Mouse (Mus musculus) embryo, embryonic 9.5 days (tissue): ENCODE measurements at regions not wholly inside any gene's neighbourhood (a gene's known extent, or its start where the extent isn't known, plus 50 kb on each side); places are given as distances from the start of the nearest gene placed in this dataset.

Experiments used
- DNase-seq: peaks from one replicate; pipeline ENCODE4 v3.0.0-alpha.2; 2017; ENCODE audit errors: extremely low spot score

DNA sequence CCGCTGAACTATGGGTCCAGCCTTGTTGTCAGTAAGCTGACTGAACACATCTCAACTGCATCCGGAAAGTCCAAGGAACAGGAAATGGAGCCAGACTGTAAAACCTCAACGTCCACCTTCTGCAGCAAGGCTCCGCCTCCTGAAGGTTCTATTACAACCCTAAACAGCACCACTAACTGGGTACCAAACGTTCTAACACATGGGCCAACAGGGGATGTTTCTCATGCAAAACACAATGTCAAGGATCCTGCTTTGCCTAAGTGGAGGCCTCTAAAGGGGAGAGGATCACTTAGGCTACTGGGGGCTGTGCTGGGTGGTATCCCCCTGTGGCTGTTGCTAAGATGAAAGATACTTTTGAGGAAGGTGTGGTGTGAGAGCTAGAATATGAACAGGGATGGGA lies 51.0 kb upstream of the Stt3b start:
- DNase-seq, result no peak

DNA sequence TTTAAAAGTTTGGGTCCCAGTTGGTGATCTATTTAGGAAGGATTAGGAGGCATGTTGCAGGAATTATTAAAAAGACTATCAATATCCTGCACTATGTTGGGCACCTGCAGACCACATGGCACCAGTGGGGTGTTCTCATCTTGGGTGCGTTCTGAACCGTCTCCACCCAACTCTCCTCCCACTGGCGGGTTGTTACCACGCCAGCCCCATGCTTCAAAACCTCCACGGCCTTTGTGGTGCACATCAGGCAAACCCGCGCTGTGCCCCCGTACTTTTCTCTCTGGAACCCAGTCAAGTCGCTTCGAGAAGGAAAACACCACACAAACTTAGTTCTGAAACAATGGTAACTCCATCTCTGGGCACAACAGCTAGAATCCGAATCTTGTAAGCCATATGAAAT lies 51.7 kb upstream of the Stt3b start:
- no peak for DNase-seq

DNA sequence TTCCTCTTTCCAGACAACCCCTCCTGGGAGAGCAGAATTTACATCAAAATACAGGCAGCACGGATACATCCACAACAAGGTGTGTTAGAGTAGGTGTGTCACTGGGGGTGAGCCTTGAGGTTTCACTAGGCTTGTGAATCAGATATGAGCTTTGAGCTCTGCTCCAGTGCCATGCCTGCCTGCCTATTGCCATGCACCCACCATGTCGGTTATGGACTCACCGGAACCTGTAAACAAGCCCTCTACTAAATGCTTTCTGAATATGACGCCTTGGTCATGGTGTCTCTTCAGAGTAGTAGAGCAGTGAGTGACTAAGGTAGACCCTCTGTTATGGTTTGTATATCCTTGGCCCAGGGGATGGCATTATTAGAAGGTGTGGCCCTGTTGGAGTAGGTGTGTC lies 52.3 kb upstream of the Stt3b start:
- no peak for DNase-seq

DNA sequence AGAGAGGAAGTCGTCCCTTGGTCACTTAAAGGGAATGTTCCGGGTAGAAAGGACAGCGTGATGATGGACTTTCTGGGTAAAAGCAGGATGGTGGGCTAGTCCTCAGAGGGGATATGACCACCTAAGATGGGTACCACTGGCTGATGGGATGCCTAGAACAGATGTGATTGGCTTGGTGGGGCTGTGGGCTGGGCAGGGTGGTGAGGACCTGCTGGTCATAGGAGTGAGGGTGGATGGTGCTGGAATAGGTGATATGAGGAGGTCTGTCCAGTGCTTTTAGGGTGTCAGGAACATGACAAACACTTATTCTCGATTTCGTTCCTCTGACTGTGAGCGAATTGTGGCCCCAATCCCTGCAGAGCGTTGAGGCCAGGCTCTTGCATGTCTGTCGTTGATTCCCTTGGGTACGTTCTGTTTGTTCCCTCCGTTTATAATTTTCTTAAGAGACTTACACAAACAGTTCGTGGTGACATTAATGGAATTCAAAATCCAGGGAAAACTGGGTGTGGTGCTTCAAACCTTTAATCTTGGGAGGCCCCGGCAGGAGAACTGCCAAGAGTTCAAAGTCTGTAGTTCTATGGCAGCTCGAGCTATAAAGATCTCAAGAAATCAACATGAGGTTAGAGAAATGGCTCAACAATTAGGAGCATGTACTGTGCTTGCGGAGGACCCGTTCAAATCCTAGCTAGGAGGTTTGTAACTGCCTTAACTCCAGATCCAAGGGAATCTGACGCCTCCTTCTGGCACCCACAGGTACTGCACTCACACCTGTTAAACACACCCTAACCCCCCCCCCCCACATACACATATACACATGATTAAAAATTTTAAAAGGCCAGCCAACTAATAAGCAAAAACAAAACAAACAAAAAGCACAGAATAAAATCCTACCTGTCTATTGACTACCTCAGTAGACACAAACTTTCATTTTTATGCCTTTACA lies 55.0 kb upstream of the Stt3b start:
- no peak for DNase-seq

DNA sequence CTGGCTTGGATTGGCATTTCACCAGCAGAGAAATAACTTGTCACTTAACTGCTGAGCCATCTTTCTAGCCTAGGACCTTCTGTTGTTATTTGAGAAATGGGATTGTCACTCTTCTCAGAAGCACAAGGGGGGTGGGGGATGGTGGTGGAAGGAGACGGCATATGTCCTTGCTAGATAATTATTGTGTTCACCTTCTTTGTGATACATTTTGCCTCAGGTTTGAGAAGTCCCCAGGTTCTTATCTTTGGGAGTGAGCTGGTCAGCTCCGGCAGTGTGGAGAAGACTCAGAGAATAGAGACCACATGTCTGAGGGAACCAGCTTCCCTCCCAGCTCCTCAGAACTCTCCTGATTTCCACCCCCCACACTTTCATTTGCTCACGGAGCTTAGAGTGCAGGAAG lies 57.6 kb upstream of the Stt3b start:
- DNase-seq, result no peak

DNA sequence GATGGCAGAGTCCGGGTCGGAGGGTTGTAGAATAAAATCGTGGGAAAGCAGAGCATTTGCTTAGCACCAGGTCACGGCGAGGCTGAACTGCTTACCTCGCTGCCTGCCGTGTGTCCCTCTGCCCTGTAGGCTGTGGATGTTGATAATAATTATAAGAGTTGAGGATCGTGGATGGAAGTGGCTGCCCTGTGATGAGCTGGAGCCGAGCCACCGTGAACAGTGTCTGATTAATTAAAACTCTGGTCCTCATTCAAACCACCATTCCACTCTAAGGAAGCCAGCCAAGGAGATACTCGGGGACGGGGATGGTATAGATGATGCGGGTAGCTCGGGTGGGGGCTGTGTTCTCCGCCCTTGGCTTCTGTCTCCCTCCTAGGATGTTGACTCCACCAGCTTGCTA lies 70.1 kb upstream of the Stt3b start:
- DNase-seq, result no peak

DNA sequence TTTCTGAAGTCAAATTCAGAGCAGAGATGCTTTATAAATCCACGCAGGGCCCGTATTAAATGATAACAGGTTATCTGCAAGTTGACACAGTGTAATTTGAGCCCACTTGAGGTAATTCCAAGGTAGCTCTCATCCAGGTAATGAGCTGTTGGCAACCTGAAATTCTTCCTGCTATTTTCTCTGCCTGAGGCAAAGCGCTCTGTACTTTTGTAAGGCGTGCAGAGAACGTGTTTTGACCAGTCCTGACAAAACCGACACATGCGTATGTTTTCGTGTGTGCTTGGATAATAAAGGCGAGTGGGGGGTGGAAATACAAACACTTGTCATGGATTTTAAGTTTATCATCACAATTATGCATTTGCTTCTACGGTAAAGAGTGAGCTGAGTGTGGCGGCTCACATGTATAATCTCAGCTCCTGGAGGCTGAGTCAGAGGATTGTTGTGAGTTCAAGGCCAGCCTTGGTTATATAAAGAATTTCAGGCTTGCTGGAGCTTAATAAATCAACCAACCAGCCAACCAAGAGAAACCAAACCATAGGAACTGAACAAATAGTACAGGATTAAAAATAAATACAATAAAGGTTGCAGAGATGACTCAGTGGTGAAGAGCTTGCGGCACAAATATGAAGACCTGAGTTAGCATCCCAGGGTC lies 72.7 kb upstream of the Stt3b start:
- DNase-seq, result no peak

DNA sequence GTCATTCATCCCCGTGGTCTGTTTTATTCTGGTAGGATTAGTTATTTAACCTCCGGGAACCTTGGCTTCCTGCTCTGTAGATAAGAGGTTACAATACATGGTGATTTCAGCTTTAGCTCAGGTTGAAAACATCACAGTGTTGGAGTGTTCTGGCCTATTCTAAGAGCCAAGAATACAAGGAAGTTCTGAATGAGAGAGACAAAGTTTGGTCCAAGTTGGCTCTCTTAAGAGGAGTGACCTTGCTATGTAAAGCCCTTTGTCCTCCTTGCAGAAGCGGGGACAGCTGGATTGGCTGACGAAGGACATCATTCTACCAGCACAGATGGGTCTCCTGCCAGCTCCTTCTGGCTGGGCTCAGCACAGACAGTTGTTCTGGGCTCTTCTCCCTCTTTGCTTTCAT lies 73.7 kb upstream of the Stt3b start:
- DNase-seq, result no peak

DNA sequence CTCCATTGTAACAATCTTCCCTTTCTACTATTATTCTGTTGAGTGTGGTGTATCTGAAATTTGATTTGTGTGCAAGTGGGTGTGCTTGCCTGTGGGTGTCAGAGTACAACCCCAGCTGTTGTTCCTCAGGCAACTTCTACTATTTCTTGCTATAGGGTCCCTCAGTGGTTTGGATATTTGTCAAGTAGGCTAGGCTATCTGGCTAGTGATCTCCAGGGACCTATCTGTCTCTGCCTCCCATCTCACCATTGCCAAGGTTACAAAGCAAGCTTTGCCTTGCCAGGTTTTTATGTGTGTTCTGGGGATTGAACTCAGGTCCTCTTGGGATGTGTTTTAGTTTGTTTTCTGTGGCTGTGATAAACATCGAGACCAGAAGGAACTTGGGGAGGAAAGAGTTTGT lies 74.1 kb upstream of the Stt3b start:
- no peak for DNase-seq

DNA sequence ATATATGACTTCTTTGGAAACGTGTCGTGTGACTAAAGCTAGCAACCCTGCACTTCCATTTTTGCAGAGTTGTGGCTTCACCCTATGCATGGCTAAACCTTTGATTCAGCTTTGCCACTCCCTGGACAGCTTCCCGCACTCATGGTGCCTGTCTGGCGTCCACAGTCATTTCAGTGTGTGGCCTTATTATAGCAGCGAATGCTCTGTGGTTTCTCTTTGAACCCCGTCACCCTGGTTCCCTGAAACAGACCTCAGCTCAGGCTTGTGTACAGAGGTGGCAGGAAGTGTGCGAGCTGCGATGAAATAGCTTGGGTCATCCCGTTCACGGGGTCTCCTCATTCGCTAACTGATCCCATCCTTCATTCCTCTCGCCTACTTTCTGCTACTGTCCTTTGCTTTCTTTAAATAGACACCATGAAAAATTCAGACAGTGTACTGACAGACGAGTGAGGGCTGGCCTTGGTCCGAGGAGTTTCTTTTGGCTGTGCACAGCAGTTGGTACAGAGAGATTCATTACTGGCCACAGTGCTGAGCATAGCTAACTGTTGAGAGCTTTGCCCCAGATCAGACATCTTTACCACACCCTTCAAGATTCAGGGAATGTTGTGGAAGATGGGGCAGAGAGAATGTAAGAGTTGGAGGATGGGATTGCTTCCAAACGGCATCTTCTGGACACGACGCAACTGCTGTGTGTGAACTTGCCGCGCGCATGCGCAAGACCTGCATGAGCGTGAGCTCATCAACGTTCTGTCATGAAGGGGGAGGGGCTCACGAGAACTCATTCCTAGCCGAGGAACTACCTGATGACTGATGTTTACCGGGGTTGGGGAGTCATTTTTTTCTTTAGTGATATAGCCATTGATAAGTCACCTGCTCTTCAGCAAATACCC lies 77.5 kb upstream of the Stt3b start:
- no peak for DNase-seq

DNA sequence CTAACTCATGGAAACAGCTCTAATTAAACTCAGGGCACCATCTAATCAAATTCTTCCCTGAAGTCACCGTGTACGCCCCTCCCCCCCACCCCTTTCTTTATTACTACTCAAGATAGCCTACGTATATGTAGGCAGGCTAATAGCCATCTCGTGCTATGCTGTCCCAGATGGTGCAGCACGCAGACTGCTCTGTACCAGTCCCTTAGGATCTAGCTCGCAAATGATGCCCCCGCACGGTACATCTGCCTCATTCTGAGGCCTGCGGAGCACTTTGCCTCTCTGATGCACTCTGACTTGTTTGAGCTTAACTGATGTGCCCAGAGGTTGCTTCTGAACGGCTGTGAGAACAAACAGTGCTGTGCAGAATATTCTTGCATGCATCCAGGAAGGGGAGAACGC lies 78.1 kb upstream of the Stt3b start:
- DNase-seq, result no peak

DNA sequence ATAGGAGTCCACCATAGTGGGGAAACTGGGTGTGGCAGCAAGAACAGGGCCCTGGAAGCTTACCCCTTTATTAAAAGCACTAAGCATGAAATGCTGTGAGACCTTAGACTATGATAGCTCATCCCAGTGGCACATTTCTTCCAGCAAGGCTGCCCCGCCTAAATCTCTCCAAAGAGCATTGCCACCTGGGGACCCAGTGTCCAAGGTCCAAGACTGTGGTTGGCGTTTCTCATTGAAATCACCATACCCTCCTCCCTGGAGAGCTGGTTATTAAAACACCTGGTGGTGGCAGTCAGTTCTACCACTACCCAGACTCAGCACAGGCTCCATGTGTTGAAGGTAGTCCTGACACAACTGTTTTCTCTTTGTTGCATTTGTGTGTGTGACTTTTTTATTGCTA lies 78.9 kb upstream of the Stt3b start:
- no peak for DNase-seq

DNA sequence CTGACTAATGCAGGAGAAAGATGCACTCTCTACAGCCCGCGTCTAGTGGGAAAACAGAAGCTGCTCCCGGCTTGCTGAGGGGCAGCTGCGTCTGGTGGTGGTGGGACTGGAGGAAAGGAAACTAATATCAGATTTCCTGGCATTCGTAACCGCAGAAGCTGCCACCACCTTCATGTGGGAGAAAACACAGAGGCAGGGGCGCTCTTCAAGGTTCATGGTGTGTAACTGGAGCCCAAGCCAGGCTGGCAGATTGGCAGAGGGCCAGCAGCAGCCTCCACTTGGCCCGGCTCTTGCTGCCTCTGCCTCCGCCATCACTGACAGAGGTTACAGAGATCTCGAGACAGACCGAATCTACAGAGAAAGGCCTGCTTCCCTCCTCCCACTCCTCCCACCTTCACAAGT lies 80.7 kb upstream of the Stt3b start:
- peak; percentile 36 for DNase-seq

DNA sequence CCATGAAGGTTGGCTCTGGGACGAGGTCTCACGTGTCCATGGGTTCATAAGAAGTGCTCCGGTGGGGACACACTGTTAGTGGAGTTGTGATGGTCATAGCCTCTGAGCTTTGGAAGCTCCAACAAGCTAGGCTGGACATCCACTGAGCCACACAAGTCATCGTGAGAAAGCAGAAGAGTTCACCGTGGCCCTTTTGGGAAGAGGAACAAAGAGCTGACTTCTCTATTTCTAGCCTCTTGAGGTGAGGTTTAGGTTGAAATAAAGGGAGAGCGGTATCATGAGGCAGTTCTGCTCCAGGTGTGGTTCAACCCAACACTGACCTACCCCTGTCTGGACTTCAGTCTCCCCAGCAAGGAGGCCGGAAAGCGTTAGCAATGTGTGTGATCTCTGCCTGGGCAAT lies 85.3 kb upstream of the Stt3b start:
- DNase-seq, result no peak

DNA sequence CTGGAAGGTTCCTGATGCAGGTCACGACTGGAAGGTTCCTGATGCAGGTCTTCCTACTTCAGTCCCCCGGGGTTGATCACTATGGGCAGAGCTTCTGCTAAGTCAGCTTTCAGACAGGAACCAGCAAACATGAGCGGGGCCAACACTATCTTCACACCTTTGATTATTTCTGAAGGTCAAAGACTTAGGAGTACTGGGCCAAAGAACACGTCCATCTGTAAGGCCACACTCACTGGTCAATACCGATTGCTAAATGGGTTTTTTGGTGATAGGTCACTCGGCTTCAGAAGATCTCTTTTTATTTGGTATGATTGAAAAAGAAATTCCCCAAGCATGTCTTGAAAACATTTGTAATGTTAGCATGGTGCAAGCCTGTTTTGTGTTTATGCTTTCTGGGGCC lies 90.2 kb upstream of the Stt3b start:
- DNase-seq, result no peak

DNA sequence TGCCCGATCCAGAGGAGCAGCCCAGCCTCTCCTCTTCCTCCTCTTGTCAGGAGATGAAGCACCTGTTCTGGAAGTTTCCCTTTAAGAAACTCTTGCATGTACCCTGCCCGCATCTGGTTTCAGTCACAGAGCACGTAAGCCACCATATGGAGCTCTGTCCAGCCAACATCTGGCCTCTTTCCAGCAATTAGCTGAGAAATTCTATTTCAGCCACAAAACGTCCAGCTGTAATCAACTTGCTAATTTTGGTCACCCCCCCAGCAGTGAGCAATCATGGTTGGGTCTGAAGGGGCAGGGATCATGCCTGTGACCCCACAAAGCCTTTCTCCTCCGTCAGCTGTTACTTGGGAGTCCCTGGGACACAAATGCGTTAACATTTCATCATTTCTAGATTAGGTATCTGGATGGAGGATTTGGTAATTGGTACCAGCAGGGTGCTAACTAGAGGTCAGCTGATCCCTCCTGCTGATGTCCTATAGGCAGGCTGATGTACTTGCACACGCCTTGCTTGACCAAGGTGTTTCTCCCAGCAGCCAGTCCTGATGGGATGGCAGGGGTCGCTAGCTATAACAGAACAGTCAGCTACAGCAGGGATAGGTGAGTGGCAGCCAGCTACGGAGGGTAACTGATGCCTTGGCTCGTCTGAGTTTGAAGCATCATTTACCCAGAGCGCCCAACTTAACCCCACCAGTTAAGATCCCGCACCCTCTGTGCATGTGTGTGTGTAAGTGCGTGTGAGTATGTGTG lies 91.4 kb upstream of the Stt3b start:
- no peak for DNase-seq

DNA sequence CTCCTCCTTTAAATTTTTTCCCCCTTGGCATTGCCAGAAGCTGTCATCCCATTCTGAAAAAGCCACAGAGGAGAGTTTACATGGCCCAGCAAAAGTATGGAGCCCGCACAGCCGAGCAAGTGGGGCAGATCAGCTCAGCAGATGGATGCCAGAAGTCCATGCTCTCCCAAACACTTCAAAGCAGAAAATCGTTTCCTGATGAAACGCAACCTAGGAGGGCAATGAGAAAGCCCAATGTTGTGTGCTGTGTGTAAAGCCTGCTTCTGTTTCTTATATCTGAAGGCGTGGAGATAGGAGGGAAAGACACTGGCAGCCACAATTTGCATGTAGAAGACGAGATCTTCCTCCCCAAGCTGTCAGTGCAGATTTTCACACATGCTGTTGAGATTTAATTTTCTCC lies 92.4 kb upstream of the Stt3b start:
- DNase-seq, result no peak

DNA sequence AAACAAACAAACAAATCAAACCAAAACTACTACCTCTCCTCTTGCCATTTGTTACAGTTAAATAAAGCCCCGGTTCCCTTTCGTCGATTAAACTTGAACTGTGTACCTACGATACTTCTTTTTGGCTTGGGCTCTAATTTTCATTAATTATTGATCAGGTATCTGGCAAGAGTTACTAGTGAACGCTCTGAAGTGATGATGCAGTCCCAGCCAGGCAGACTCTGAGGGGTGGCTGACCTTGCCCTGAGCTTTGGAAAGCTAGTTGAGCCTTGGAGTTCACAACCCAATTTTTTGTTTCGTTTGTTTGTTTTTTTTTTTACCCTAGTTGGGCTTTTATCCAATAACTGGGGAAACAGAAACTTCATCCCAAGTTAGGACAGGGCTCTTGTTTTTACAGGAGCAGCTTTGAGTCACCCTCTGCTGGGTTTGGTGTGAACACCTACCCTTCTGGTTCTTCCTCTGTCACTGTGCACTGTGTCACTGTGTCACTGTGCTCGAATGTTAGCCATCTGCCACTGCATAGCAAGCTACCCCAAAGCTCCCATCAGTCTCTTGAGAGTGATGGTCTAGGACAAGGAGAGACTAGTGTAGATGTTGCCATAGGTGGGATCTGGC lies 93.2 kb upstream of the Stt3b start:
- DNase-seq, result no peak

DNA sequence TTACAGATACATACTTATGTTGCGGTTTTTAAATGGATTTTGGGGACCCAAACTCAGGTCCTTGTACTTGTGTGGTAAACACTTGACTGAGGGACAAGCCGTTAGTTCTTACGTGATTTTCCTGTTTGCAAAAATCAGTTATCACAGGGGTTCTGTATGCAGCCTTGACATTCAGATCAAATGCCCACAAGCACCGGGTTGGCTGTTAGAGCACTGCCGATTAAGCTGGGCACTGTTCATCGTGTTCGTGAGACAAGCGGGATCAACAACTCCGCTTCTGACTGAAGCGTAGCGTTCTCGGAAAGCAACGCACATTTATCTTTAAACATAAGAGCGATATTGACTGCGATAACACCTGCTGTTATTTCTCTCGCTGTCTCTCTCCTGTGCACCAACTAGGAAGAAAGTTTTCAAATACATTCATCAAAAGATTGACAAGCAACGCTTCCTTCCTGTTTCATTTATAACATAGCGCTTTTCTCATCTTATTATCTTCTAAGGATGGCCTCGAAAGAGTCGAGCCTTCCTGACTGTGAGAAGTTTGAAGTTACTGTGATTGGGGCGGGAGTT lies 97.8 kb upstream of the Stt3b start:
- no peak for DNase-seq

DNA sequence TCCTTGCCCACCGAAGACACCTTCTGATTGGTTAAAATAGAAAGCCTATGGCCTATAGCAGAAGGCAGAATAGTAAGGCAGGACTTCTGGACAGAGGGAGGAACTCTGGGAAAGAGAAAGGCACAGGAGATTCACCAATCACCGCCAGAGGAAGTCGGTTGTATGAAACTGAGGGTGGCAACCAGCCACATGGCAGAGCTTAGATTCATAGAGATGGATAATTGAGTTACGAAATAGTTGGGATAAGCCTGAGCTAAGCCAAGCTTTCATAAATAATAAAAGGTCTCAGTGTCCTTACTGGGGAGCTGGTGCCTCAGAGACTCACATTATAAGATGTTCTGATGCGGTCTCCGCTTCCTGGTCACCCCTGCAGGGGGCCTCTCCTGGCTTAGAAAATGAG lies 98.7 kb upstream of the Stt3b start:
- DNase-seq, result no peak

DNA sequence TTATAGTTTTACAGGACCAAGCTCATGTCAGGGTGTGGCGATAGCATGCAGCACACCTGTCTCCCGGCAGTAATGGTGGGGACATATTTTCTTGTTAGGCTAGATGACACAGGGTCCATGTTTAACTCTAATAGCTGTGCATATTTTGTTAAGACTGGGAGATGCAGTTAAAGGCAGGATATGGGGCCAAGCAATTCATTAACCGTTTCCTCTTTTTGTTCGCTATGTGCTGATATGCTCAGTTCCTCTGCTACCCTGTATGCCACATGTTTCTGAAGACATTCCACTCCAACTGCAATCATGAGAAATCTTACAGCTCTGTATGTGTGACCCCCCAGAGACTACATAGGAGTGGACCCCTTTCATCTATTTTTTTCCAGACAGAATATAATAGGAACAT lies 104.0 kb upstream of the Stt3b start:
- no peak for DNase-seq
